Mouse (Mus musculus) liver, embryonic 14.5 days (tissue): ENCODE measurements at regions not wholly inside any gene's neighbourhood (a gene's known extent, or its start where the extent isn't known, plus 50 kb on each side); places are given as distances from the start of the nearest gene placed in this dataset.

Source experiments
- CTCF ChIP-seq: IDR thresholded peaks from 2 replicates; pipeline ENCODE4 v1.5.1; 2016; ENCODE audit warnings: antibody characterized with exemption, low read depth, control low read depth
- EP300 ChIP-seq: IDR thresholded peaks from 2 replicates; pipeline ENCODE4 v1.6.1; 2016; ENCODE audit warnings: antibody characterized with exemption, low read depth

DNA sequence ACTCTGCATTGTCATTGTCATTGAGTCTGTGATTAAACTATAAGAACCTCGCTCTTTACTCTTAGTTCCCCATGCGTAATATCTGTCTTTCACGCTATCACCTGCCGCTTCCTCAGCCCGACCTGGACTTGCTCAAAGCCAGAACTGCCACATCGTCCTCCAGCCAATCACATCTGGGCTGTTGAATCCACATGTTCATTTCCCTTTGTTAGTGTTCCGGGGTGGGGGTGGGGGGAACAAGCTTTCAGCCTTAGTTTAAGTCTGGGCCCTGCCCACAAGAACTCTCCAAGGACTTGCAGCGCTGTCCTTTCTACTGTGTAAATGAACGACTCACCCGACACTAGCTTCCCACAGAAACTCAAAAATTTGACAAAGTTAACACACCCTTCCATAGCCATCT, 2154.6 kb upstream of the Gm7489 start:
- TF ChIP-seq CTCF (no peak), EP300 (no peak)
